Mouse (Mus musculus): ENCODE measurements around the gene Clcn2. TPM values are rescaled to one million over a fixed set of nuclear protein-coding genes. Genes with fewer than 3 reads are reported as not detected.

Clcn2 gene
- polyA plus RNA-seq, 1 experiment from 2014 or later: 20.1 TPM

GRCm38 (mm10) chr16:20716841-20717180 lies 735 bp downstream of the Clcn2 start:
- peak overlapping the region; percentile 99 for H3K27ac ChIP-seq
- WGBS: under 1% methylated on average over 8 of the region's 8 CpGs
- H3K9ac ChIP-seq: peak overlapping the region; percentile 77
- peak overlapping the region; percentile 76 for H3K4me3 ChIP-seq (replicated peaks)
- H3K27me3 ChIP-seq: no peaks in the 10 kb centered on the region
- H3K4me1 ChIP-seq: peaks cover 42% of the 10 kb centered on the region
- no peak for ATAC-seq (replicated peaks; ENCODE audit: low FRiP score)
- H3K4me2 ChIP-seq: peak overlapping the region; percentile 85
- no peaks in the 10 kb centered on the region for H3K9me3 ChIP-seq (replicated peaks)
- peaks cover 42% of the 10 kb centered on the region for H3K36me3 ChIP-seq

DNA sequence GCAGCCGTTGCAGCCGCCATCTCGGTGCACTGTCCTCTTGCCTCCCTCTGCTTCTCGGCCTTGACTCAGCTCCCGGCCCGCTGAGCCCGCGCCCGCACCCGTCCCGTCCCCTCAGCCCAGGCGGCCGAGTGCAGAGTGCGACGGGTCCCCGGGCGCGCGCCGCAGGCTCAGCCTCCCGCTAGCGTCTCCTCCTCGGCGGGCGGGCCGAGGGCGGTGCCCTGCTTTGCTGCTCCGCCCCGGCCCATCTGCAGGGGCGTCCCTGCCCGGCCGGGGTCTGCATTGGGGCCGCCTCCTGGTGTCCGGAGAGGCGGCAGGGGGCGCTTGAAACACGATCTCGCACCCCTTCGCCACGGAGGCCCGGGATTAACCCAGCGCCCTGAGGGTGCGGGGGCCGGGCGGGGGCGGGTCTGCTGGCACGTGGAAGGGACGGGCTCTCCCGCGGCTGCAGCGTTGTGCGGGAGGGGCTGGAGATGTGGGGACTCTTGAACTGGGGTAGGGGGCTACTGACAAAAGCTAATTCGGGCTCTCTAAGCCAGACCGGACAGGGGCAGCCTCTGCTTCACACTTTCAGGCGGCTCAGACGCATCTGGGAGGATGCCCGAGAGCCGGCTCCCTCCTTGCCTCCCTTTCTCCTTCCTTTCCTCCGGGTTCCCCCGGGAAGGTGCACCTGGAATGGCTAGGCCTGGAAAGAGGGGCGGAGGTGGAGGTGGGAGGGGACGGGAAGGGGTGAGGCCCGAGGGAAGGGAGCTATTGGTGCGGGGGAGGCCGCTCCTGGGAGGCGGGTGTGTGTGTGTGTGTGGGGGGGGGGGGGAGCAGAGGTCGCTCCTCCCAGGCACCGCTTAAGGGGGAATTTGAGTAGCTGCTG lies 1.3 kb downstream of the Clcn2 start:
- Histone ChIP-seq H3K4me1 (peaks cover 42% of the 10 kb centered on the region), H3K9ac (peak overlapping the region; percentile 77), H3K27ac (peak overlapping the region; percentile 99), H3K36me3 (peaks cover 42% of the 10 kb centered on the region), H3K9me3 (replicated peaks) (no peaks in the 10 kb centered on the region), H3K27me3 (no peaks in the 10 kb centered on the region), H3K4me3 (replicated peaks) (peak overlapping the region; percentile 76), H3K4me2 (peak overlapping the region; percentile 85)
- WGBS: under 1% methylated on average over 68 of the region's 68 CpGs
- peak; percentile 90 for ATAC-seq (replicated peaks; ENCODE audit: low FRiP score)

DNA sequence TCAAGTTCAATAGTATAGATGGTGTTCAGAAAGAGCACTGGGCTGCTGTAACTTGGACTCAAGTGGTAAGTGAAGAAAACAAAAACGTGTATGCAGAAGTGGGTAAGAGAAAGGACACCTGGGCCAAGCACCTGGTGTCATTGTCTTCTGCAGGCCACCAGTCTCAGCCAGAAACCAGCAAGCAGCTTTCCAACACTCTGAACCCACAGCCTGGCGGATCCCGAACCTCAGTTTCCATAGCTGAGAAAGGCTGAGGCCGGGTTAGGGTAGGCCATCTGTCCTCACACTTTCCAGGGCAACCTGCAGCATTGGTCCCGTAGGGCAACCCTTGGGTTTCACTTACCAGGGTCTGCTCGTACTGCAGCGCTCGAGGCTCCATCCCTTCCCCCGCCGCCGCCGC lies 2.0 kb downstream of the Clcn2 start:
- Histone ChIP-seq H3K9me3 (replicated peaks) (no peaks in the 10 kb centered on the region), H3K4me3 (replicated peaks) (peak overlapping the region; percentile 76), H3K9ac (peak overlapping the region; percentile 77), H3K4me1 (peaks cover 42% of the 10 kb centered on the region), H3K36me3 (peaks cover 41% of the 10 kb centered on the region), H3K27ac (peak overlapping the region; percentile 99), H3K27me3 (no peaks in the 10 kb centered on the region), H3K4me2 (peak overlapping the region; percentile 85)
- 1% methylated on average over 12 of the region's 12 CpGs for WGBS
- no peak for ATAC-seq (replicated peaks; ENCODE audit: low FRiP score)

GRCm38 (mm10) chr16:20715161-20715560 lies 2.4 kb downstream of the Clcn2 start:
- WGBS: 61% methylated on average over 2 of the region's 2 CpGs
- Histone ChIP-seq H3K4me3 (replicated peaks) (peak overlapping the region; percentile 76), H3K9me3 (replicated peaks) (no peaks in the 10 kb centered on the region), H3K4me1 (peaks cover 42% of the 10 kb centered on the region), H3K9ac (peak overlapping the region; percentile 77), H3K27me3 (no peaks in the 10 kb centered on the region), H3K4me2 (peak overlapping the region; percentile 85), H3K36me3 (peaks cover 41% of the 10 kb centered on the region), H3K27ac (no peak overlapping the region)
- ATAC-seq (replicated peaks; ENCODE audit: low FRiP score): no peak

GRCm38 (mm10) chr16:20714307-20715080 lies 3.1 kb downstream of the Clcn2 start:
- WGBS: 35% methylated on average over 11 of the region's 11 CpGs

DNA sequence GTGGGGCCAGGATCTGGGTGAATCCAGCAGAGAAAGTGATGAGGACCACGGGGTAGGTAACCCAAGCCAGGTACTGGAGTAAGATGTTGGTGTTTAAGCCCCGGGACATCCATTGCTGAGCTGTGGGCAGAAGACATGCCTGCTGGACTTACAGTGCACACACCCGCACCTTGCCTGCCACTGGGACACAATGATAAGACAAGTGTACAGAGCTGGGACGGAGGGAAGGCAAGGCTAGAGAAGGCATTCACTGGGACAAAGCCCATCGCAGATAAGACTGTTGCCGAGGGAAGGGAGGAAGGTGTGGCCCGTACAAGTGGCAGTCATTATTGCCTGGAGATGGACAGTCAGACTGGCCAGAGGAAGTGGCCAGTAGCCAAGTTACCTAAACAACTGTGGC lies 4.7 kb downstream of the Clcn2 start:
- WGBS: 86% methylated on average over 7 of the region's 7 CpGs
- H3K4me1 ChIP-seq: peaks cover 36% of the 10 kb centered on the region
- ATAC-seq (replicated peaks; ENCODE audit: low FRiP score): no peak

More at GRCm38 (mm10) chr16:20714307-20715080, 3.1 kb downstream of the Clcn2 start:
- H3K9ac ChIP-seq: peak overlapping the region; percentile 29
- H3K4me3 ChIP-seq (replicated peaks): peak overlapping the region; percentile 76
- H3K4me2 ChIP-seq: peak overlapping the region; percentile 85
- H3K27me3 ChIP-seq: no peaks in the 10 kb centered on the region
- no peak for ATAC-seq (replicated peaks; ENCODE audit: low FRiP score)
- no peak overlapping the region for H3K27ac ChIP-seq
- H3K36me3 ChIP-seq: peaks cover 37% of the 10 kb centered on the region
- H3K9me3 ChIP-seq (replicated peaks): no peaks in the 10 kb centered on the region
- H3K4me1 ChIP-seq: peaks cover 42% of the 10 kb centered on the region

GRCm38 (mm10) chr16:20712190-20712589 lies 5.4 kb downstream of the Clcn2 start:
- H3K36me3 ChIP-seq: peaks cover 57% of the 10 kb centered on the region
- H3K4me1 ChIP-seq: peaks cover 35% of the 10 kb centered on the region
- 85% methylated on average over 9 of the region's 9 CpGs for WGBS
- no peaks in the 10 kb centered on the region for H3K27me3 ChIP-seq
- no peak overlapping the region for H3K4me3 ChIP-seq (replicated peaks)
- H3K27ac ChIP-seq: no peak overlapping the region
- no peak overlapping the region for H3K4me2 ChIP-seq
- H3K9me3 ChIP-seq (replicated peaks): no peaks in the 10 kb centered on the region
- no peak overlapping the region for H3K9ac ChIP-seq
- ATAC-seq (replicated peaks; ENCODE audit: low FRiP score): no peak

More for the DNA sequence above, 4.7 kb downstream of the Clcn2 start:
- no peak overlapping the region for H3K9ac ChIP-seq
- H3K27me3 ChIP-seq: no peaks in the 10 kb centered on the region
- peaks cover 50% of the 10 kb centered on the region for H3K36me3 ChIP-seq
- H3K4me3 ChIP-seq (replicated peaks): no peak overlapping the region
- no peak overlapping the region for H3K4me2 ChIP-seq
- H3K27ac ChIP-seq: no peak overlapping the region
- no peaks in the 10 kb centered on the region for H3K9me3 ChIP-seq (replicated peaks)

DNA sequence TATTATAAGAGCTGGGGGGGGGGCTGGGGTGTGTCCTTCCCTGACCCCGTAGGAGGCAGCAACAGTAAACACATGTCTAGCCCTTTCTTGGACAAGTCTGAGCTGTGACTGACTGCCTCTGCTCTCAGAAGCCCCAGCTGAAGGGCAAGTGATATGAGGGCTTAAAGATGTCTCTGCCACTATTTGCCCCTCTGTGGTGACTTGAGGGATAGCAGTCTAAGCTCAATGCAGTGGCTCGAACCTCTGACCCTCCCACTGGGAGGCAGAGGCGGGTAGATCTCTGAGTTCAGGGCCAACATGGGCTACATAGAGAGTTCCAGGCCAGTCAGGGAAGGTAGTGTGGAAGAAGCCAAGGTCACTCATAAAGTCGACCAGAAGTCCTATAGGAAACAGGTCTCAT lies 6.7 kb downstream of the Clcn2 start:
- Histone ChIP-seq H3K9me3 (replicated peaks) (no peaks in the 10 kb centered on the region), H3K4me2 (no peak overlapping the region), H3K27me3 (no peaks in the 10 kb centered on the region), H3K9ac (no peak overlapping the region), H3K4me1 (peaks cover 24% of the 10 kb centered on the region), H3K27ac (no peak overlapping the region), H3K36me3 (peaks cover 70% of the 10 kb centered on the region), H3K4me3 (replicated peaks) (no peak overlapping the region)
- ATAC-seq (replicated peaks; ENCODE audit: low FRiP score): no peak
- WGBS: 85% methylated on average over 4 of the region's 4 CpGs

DNA sequence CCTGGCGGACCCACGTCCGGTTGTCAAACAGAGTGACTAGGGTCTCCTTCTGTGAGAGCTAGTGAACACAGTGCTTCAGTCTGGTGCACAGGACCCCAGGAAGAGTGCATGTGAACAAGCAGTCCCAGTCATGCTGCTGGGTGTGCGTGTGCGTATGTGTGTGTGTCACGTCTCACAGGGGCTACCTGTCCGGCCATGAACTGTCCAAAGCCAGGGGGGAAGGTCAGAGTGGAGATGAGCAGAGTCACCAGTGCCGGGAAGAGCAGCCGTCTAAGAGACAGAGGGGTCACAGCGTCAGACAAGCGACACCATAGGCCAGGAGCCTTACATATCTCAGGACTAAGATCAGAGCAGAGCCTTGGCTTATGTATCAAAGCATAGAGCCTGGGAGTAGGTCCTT lies 7.2 kb downstream of the Clcn2 start:
- Histone ChIP-seq H3K9me3 (replicated peaks) (no peaks in the 10 kb centered on the region), H3K36me3 (peaks cover 75% of the 10 kb centered on the region), H3K4me2 (no peak overlapping the region), H3K27ac (no peak overlapping the region), H3K4me1 (peaks cover 20% of the 10 kb centered on the region), H3K4me3 (replicated peaks) (no peak overlapping the region), H3K9ac (no peak overlapping the region), H3K27me3 (no peaks in the 10 kb centered on the region)
- WGBS: 93% methylated on average over 11 of the region's 11 CpGs
- no peak for ATAC-seq (replicated peaks; ENCODE audit: low FRiP score)

DNA sequence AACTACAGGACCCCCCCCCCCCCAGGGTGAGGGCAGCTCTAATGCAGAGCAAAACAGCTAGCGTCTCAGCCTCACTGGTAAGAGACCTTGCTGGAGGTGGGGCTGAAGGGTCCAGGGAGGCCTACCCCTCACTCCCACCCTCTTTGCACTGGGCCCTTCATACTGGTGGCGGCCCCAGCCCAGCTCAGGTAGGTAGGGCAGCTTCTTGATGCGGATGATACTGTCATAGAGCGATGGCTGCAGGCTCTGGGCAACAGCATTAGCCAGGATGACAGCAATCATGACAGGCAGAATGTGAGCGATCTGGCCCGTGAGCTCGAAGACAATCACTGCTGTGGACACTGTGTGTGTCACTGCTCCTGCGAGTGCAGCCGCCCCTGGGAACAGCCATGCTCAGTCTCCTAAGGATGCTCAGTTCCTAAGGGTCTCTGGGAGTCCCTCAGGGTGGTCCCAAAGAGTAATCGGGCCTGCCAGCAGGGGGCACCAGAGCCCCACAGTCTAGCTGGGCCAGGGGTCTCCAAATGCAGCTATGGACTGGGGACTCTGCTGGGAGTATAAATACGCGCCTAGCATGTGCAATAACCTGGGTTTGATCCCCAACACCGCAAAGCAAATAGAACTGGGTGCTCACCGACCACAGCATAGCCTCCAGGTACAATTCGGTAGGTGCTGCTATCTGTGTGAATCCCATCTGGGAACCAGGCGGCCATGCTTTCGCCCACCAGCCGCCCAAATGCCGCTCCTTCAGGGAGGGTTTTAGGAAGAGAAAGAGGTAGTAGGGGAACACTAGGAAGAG lies 8.4 kb downstream of the Clcn2 start:
- H3K4me2 ChIP-seq: no peak overlapping the region
- H3K27ac ChIP-seq: no peak overlapping the region
- ATAC-seq (replicated peaks; ENCODE audit: low FRiP score): peak; percentile 44; the same call in 1 of the 2 replicates
- no peaks in the 10 kb centered on the region for H3K27me3 ChIP-seq
- no peak overlapping the region for H3K9ac ChIP-seq
- no peaks in the 10 kb centered on the region for H3K9me3 ChIP-seq (replicated peaks)
- no peak overlapping the region for H3K4me3 ChIP-seq (replicated peaks)
- peaks cover 9% of the 10 kb centered on the region for H3K4me1 ChIP-seq
- WGBS: 74% methylated on average over 19 of the region's 19 CpGs
- H3K36me3 ChIP-seq: peaks cover 83% of the 10 kb centered on the region

- Histone ChIP-seq H3K36me3 (peaks cover 82% of the 10 kb centered on the region), H3K9ac (no peak overlapping the region), H3K27ac (no peak overlapping the region), H3K27me3 (no peaks in the 10 kb centered on the region), H3K4me1 (peaks cover 1% of the 10 kb centered on the region; the same call in 1 of the 2 replicates), H3K4me3 (replicated peaks) (no peak overlapping the region), H3K9me3 (replicated peaks) (no peaks in the 10 kb centered on the region), H3K4me2 (no peak overlapping the region)
- ATAC-seq (replicated peaks; ENCODE audit: low FRiP score): no peak
- 93% methylated on average over 21 of the region's 21 CpGs for WGBS
These were observed 9.2 kb downstream of the Clcn2 start for GRCm38 (mm10) chr16:20708220-20708938.
